Mouse (Mus musculus) v-Abl transformed pro-B cells (cell line): ENCODE data around the gene Actr5.

ENCODE experiments used
- in situ Hi-C, 2 experiments: fragments of 400-800 bp; cut with MboI; formaldehyde crosslinking; loops; one replicate each; pipeline ENCODE4 v1.15.1; 2025; ENCODE audit not compliant: unreplicated experiment in 2 of 2

The Actr5 gene

DNA sequence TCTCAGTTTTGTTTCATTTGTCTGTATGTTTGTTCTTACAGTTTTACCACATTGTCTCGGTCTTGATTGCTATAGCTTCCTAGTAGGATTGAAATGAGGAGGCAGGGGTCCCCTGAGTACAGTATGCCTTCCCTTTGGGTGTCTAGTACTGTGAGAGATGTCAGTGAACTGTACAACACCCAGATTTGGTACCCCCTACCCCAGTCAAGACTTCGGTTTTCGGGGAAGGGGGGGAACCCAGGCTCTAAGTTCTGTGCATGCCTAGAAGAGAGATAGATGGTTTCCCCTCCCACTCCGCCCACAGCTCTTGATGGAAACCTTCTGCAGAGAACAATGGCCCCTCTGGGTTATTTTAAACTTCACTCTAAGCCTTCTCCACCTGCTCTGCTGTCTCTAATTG, 40.4 kb downstream of the Actr5 start, which contains the start of gene Ppp1r16b:
Ppp1r16b (plus strand) TSS at position 301 of the 400 bp plus-strand sequence.
- in situ Hi-C loops = loop anchor here (5.0 to 25.0 kb wide), 2 partner anchors 72 to 1947 kb away; no protein-coding TSS in a partner anchor

DNA sequence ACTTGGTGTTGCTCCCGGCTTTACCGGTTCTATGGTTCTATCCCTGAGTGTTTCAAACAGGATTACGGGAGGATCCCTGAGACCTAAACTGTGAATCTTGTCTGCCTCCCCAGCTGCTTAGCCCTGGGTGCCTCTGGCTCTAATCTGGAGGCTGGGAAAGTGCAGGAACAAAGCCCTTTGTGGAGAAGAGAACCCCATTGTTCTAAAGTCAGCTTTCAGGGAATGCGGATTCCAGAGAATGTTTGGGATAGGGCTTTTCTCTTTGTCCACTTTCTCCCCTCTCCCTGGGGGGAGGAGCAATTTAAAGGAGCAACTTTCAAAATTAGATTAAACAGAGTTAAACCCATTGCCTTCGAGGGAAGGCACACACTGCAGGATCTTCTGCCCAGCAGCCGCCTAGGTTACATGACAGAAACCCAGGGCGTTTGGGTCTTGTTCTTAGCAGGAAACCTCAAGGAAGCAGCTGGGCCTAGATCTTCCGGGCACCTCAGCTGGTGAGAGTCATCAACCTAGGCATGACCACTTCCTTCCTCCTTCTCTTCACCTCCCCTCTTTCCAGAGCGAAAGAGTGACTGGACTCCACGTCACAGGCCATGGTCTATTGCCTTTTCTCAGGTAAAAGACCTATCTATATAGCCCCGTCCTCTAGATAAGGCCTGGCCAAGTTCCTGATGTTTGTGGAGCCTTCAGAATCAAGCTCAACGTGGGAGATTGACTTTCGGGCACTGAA, 41.5 kb downstream of the Actr5 start:
- in situ Hi-C loops = loop anchor here (5.0 to 25.0 kb wide), 2 partner anchors 71 to 1946 kb away; no protein-coding TSS in a partner anchor

DNA sequence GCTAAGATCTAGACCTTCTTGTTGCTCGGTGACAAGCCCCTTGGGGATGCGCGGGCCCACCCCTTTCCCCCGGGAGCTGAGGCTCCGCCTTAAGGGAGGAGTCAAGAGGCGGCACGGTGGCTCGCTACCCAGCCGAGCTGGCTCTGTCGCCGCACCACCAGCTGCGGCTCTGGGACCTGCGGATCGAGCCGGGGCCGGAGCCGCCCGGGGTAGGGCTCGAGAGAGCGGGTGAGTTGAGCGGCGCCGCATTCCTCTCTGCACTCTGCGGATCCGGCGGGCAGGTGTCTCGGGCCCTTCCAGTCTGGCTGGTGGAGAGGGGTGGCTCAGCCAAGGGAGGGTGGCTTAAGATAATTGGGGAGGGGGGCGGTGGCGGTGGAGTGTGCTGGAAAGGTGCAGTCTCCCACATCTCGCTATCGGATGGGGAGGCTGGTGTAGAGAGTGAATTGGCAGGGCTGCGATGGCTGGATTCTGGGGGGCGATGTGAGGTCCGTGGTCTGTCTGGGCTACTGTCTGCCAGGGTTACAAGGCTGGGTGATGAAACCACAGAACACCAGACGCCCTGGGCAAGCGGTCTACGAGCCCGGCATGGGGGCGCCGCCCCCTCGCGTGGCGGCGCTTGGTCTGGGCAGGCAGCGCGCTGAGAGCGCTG, 42.5 kb downstream of the Actr5 start:
- in situ Hi-C loops = loop anchor here (5.0 to 25.0 kb wide), 2 partner anchors 70 to 1945 kb away; no protein-coding TSS in a partner anchor

DNA sequence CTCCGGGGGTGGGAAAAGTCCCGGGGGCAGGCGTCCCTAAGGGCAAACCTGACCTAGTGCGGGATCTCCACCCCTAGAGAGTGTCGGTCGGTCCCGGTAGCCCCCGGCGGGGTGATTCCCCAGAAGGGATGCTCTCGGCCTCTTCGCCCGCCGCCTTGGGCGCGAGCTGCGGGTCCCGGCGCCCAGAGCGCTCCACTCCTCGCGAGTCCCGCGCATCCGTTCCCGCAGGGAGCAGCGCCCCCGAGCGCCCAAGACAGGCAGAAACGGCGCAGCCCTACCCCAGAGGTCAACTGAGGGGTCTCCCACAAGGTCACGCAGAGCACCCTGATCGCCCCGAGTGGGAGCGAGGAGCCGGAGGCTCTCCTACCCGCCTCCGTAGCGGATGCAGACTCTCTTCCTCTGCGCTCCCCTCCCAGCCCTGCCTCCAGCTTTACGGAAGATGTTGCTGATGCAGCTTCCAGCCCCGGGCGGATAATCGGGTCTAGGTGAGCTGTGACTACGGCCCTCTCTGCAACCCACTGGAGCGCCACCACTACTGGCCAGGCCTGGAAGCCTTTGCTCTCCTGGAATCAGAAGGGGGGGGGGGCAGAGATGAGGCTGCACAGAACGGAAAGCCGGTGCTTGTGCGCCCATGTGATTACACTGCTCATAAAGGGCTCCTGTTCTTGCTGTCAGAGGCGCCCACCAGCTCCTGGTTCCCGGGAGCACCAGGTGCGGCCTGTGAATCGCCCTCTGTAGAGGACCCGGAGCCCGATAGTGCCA, 43.2 kb downstream of the Actr5 start:
- in situ Hi-C loops = loop anchor here (5.0 to 25.0 kb wide), 2 partner anchors 69 to 1944 kb away; no protein-coding TSS in a partner anchor

DNA sequence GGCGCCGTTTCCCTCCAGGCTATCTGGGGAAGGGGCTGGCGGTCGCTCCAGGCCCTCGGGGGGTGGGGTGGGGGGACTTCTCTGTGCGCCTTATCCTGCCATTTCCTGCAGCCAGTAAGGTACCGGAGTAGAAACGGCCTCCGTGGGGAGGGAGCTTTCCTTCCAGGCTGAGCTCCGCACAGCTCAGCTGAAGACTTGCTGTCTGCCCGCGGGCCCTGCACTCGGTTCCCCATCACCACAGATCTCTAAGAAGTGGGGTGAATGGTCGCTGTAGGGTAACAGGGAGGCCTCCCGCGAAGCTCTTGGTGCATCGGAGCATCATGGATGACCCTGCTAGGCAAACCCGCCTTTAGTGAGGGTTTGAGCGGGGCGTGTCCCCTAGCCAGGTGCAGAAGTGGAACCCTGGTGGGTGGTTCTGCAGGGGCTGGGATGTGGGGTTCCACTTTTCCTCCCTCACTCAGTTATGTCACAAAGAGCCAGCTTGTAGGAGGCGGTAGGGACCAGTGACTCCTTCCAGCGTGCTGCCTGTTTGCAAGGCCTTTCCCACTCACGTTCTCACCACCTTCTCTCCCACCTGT, 43.8 kb downstream of the Actr5 start:
- in situ Hi-C loops = loop anchor here (5.0 to 25.0 kb wide), 2 partner anchors 69 to 1944 kb away; no protein-coding TSS in a partner anchor

DNA sequence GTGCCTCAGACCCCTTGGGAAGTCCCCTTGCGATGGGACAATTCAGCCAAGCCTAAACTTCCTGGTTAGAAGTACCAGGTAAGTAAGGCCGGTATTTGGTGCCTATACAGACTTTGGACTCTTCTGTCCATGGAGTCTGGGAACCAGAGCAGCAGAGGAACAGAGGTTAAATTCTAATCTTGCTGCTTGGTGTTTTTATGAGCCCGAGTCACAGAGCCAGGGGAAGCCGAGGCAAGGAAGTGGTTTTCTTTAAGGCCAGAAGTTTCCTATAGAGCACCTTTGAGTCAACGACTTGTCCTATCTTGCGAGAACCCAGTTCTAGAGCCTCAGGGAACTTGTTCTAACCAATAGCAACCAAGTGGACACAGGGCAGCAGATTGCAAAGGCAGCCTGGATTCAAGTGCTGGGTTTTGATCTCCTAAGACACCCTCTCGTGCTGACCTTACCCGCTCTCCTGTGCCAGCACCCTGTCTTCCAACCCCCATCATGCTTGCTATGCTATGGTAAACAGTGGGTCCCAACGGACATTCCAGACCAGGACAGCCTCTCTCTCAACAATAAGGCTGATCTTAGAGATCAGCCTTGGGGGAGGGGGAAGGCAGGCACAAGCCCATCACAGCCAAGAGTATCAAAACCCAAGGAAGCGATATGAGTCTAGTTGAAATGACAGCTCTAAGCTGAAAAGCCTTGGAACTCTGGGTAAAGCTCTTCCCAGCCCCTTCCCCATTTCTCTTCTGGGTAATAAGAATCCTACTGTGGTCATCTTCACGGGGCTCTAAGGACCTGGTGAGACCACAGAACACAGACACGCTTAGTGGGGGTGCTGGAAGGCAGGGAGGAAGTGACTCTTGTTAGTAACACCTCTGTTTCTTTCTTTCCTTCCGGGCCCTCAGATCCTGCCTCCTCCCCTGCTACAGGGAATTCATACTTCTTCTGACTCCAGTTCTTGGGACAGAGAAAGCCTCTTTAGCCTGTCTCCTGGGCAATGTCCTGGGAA, 44.8 kb downstream of the Actr5 start:
- in situ Hi-C loops = loop anchor here (5.0 to 25.0 kb wide), 3 partner anchors 63 to 1943 kb away; no protein-coding TSS in a partner anchor

DNA sequence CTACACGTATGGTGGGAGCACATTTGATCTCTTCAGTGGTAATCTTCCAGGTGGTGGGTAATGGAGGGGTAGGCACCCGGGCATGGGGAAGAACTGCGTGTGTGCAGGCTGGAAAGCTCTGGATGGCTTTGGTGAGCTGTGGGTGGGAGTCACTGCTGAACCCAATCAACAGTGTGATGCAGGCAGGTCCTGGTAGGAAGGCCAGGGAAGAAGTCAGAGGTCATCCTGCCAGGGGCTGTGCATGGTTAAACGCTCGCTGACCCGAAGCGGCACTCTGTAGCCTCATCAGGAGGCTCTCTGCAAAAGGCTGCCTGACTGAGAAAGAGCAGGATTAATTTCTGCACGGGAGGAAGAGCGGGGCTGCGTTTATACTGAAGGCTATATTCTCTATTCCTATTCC, 45.9 kb downstream of the Actr5 start:
- in situ Hi-C loops = loop anchor here (5.0 to 25.0 kb wide), 2 partner anchors 62 to 1942 kb away; no protein-coding TSS in a partner anchor

DNA sequence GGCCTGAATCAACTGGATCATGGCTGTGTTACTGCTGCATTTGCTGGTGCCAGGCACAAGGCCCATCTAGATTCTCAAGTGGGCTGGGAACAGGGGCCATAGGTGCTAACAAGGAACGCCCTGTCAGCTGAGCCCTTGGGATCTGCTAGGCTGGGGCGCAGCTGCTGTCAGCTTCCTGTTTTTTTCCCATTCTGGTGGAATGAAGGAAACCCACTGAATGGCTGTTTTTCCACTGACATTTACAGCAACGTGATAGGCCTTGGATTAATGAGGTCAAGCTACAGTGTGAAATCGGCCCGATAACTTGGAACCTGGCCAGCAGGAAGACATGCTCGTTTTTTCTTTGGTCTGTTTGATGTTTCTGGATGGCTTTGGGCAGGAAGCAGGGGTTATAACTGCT, 48.1 kb downstream of the Actr5 start:
- in situ Hi-C loops = loop anchor here (5.0 to 25.0 kb wide), 2 partner anchors 59 to 1939 kb away; no protein-coding TSS in a partner anchor

DNA sequence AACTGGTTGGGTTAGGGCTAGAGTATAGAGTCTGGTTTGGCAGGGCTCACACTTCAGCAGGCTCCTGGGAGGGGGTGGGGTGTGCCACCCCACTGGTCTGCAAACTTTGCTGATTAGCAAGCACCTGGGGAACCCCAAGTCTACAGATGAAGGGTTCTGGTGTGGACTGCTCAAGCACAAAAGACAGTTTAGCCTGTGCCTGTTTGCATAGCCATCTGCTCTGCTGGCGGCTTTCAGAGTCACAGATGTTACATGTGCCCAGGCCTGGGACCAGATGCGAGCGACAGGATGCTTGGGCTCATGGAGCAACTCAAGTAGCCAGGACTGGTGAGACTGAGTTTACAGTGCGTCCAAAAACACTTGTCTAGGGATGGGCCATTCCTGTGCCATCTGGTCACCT, 48.8 kb downstream of the Actr5 start:
- in situ Hi-C loops = loop anchor here (5.0 to 25.0 kb wide), 2 partner anchors 59 to 1939 kb away; no protein-coding TSS in a partner anchor

DNA sequence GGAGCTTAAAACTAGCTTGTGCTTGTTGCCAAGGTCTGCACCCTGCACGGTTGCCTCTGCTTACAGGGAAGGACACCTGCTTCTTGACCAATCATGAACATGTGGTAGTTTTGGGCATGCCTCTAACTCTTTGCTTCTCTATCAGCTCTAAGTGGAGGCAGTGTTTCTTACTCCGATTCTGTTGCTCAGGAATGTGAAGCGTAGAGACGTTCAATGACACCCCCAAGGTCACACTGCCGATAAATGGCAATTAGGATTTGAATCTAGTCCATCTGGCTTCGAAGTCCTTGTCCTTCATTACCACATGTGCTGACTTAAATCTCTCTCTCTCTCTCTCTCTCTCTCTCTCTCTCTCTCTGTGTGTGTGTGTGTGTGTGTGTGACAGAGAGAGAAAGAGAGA, 49.4 kb downstream of the Actr5 start:
- in situ Hi-C loops = loop anchor here (5.0 to 25.0 kb wide), 2 partner anchors 58 to 1938 kb away; no protein-coding TSS in a partner anchor

DNA sequence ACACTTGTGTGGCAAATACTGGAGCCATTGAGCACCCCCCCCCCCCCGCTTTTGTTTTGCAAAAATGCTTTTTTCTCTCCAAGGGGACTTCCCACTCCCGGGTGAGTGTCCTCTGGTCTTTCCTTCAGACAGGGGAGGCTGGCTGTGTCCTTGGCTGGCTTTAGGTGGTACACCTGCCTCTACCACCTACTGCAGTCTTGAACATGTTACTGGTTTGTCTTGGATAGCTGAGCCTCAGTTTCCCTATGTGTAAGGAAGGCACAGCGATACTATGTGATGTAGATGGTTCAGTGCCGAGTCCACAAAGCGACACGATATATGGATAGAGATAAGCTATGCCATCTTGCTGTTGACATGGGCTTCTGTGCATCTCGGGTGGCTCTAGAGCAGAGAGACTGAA, 50.1 kb downstream of the Actr5 start:
- in situ Hi-C loops = loop anchor here (5.0 to 25.0 kb wide), 2 partner anchors 58 to 1938 kb away; no protein-coding TSS in a partner anchor

DNA sequence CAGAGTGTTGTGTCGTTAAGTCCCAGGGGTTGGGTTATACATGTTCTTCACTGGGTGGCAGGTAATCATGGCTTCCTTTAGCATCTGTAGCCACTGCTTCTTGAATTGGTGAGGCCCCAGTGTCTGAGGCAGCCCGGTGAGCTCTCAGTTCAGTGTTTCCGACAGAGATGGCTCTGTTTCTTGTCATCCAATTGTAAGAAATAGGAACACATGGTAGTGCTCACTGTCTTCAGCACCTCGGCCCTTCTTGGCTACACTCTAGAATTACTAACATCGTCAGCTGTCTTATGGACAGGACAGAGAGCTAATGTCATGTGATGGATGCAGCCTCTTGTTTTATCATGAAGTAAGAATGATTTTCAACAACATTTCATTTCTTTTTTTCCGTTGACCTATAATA, 50.5 kb downstream of the Actr5 start:
- in situ Hi-C loops = no loop called here

DNA sequence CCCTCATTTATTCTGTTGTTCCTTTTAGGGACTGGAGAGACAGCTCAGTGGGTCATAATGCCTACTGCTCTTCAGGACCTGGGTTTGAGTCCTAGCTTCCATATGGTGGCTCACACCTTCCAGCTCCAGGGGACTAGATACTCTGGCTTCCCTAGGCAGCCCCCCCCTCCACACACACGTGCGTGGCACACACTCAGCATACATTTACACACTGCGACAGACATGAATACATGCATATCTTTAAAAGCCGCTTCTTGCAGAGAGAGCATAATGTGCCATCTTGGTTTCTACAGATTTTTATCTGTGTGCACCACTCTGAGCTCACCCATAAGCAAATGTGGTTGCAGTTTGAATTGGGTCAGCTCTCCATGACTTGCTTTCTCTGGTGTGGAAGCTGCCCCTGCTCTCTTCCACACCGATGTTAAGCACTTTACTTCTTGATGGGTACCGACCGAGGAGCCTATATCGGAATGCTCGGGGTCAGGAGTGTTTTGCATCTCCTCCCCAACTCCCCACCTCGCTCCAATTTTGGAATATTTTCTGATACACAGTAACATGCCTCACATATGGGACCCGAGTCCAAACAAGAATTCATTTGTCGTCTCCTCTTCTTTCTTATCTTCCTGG, 51.3 kb downstream of the Actr5 start:
- in situ Hi-C loops = no loop called here

DNA sequence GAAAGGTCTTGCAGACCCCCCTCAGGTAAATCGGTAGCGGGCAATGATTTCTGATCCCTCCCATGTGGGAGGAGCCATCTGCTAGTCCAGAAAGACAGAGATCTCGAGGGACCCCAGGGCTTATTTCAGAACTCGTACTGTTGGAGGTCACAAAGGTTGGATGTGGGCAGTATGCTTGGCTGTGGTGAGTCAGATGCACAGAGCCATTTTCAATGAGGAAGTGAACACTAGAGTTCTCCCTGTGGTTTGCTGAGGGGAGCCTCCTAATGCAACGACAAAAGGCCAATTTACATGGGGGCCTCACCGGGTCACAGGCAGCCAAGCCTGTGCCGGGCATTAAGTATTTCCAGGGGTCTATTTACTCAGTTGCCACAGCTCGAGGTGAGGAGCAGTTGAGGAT, 53.3 kb downstream of the Actr5 start:
- in situ Hi-C loops = no loop called here

DNA sequence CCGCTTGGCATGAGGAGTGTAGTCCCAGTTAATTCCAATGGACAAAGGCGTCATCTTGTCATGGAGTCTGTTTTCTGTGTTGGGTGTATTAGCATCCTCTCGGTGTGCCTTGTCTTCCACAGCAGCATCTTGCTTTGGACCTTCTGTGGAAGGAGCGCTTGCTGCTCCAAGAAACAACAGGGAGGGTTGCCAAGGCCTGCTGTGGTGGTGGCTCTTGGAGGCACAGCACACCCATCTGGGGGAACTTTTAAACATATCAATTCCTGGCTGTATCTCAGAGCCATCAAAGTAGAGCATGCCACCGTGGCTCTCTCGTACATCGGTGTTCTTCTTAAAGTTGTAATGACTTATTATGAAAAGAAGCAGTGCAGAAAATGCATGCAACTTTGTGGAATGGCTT, 54.4 kb downstream of the Actr5 start:
- in situ Hi-C loops = no loop called here

DNA sequence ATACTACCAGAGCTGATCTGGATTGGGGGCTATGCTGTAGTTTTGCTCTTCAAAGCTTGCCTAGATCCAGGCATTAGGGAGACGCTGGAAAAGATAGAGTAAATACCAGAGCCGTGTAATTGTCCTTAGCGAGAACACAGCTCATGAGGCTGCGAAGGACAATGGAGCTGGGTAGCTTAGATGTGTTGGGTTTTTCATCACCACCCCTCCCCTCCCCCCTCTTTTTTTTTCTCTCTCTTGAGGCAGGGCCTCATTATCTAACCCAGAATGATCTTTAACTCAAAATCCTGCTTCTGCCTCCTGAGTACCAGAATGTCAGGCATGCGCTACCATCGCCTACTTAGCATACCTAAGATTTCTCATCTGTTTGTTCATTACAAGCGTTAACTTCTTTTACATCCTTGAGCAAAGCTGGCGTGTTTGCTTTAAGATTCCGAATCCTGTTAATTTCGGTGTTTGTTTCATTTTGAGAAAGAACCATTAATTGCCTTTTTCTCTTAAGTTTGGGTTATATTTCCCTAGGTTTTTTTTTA, 55.7 kb downstream of the Actr5 start:
- in situ Hi-C loops = no loop called here

DNA sequence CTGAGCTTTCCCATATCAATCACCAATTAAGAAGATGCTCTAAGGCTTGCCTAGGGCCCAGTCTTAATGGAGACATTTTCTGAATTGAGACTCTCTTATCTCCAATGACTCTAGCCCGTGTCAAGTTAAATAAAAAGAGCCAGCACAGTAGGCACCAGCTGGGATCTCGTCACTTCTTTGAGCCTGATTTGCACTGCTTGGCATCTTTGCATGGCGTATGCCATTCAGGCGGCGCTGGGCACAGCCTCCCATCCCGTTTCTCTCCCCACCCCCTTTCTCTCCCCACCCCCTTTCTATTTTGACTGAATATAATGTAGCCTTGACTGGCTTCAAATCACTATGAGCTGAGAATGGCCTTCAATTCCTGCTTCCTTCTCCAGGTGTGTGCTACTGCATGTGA, 57.0 kb downstream of the Actr5 start:
- in situ Hi-C loops = no loop called here

DNA sequence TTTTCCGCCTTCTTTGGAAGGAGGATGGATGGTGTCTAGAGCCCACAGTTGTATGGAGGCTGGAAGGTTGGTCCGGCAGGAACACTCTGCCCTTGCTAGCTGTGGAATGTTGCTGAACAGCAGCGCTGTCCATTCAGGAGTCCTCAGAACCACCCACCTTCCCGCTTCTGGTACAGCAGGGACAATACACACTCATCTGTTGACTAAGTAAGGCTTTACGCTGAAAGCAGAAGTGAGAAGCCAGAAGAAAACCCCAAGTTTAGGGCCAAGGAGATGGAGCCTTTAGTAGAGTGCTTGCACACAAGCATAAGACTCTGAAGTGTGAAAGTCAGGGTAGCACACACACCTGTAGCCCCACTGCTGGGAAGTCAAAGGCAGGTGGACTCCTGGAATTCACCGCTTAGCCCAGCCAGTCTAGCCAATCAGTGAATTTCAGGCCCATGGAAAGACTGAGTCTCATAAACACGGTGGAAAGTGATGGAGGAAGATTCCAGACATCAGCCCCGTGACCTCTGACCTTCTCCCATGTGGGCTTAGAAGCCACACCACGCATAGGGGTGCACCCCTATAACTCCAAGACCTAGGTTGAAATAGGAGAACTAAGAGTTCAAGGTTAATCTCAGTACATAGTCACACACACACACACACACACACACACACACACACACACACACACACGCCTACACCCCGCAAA, 57.8 kb downstream of the Actr5 start:
- in situ Hi-C loops = no loop called here
